Mouse (Mus musculus): ENCODE data around the gene Elobl.

GRCm38 (mm10) chr11:88939634-88940033 lies 27.1 kb downstream of the Elobl start:
- no peak for TF ChIP-seq POLR2A (IDR thresholded peaks at IDR 0.05; ENCODE audit: insufficient read length, low read depth)
- TF ChIP-seq USF1 (IDR thresholded peaks at IDR 0.05; ENCODE audit: low read depth), result no peak
- no peak for TF ChIP-seq MAX (IDR thresholded peaks at IDR 0.05; ENCODE audit: low read depth)
- TF ChIP-seq TCF12 (IDR thresholded peaks at IDR 0.05; ENCODE audit: insufficient read depth, poor library complexity, severe bottlenecking), result no peak
